Mouse (Mus musculus) neural tube, postnatal 0 days (tissue): ENCODE data around the gene Nat8l. TPM values are rescaled to one million over a fixed set of nuclear protein-coding genes. Genes with fewer than 3 reads are reported as not detected.

Source experiments
- polyA plus RNA-seq: library from polyadenylated mRNA; unstranded; fragments of >200 nt; fragmentation: Nextera tagmentation; extraction: Ambion mirVana; gene quantifications from 2 replicates; pipeline ENCODE4 v1.2.1, GENCODE M21; 2015

Nat8l gene
- 9.0 and 9.4 TPM in 2 replicates for polyA plus RNA-seq

GRCm38 (mm10) chr5:33995843-33996693, at the start of gene Nat8l:
TSS of gene Nat8l (plus strand) at chr5:33995984.

GRCm38 (mm10) chr5:33983309-33984121, 12.3 kb upstream of the Nat8l start, which contains the start of gene Gm1673:
TSS of gene Gm1673 (plus strand) at chr5:33983433.

Other genes starting within 250 kb of the Nat8l start
- gene Letm1, start 213.2 kb upstream of the Nat8l start, polyA plus RNA-seq: 80.7 and 83.7 TPM in 2 replicates
- gene Nsd2, start 175.3 kb upstream of the Nat8l start, polyA plus RNA-seq: 61.9 and 63.7 TPM in 2 replicates
- gene Nelfa, start 59.6 kb upstream of the Nat8l start, polyA plus RNA-seq: 26.5 and 27.7 TPM in 2 replicates
- 664 and 714 TPM in 2 replicates for gene Gm1673, start 12.6 kb upstream of the Nat8l start, polyA plus RNA-seq
- 0.30 and 0.34 TPM in 2 replicates for gene Poln, start 173.5 kb downstream of the Nat8l start, polyA plus RNA-seq
- gene Haus3, start 173.5 kb downstream of the Nat8l start, polyA plus RNA-seq: 9.4 and 10.6 TPM in 2 replicates
- 18.4 and 25.0 TPM in 2 replicates for gene Mxd4, start 191.7 kb downstream of the Nat8l start, polyA plus RNA-seq